Mouse (Mus musculus) embryonic facial prominence, embryonic 12.5 days (tissue): ENCODE measurements at regions not wholly inside any gene's neighbourhood (a gene's known extent, or its start where the extent isn't known, plus 50 kb on each side); places are given as distances from the start of the nearest gene placed in this dataset.

Experiments
- ATAC-seq: fragments of 200-750 bp; cut with Nextera tagmentation; 2 replicates; pipeline ENCODE4 v1.8.0; 2017; ENCODE audit not compliant: insufficient number of reproducible peaks, insufficient read depth, low FRiP score, low TSS enrichment
- H3K27ac ChIP-seq: fragments of 300-500 bp; sonication (generic); 2 replicates; pipeline ENCODE4 v1.5.1; 2016; ENCODE audit warnings: mild to moderate bottlenecking
- H3K27me3 ChIP-seq: fragments of 300-500 bp; sonication (generic); 2 replicates; pipeline ENCODE4 v1.6.1; 2016; ENCODE audit warnings: mild to moderate bottlenecking, moderate library complexity
- H3K36me3 ChIP-seq: fragments of 300-500 bp; sonication (generic); 2 replicates; pipeline ENCODE4 v1.6.1; 2016; ENCODE audit warnings: mild to moderate bottlenecking
- H3K4me1 ChIP-seq: fragments of 300-500 bp; sonication (generic); 2 replicates; pipeline ENCODE4 v1.6.1; 2016
- H3K4me2 ChIP-seq: fragments of 300-500 bp; sonication (generic); replicated peaks from 2 replicates; pipeline ENCODE4 v1.6.1; 2016; ENCODE audit warnings: mild to moderate bottlenecking, moderate library complexity
- H3K4me3 ChIP-seq: fragments of 300-500 bp; sonication (generic); 2 replicates; pipeline ENCODE4 v1.5.1; 2016; ENCODE audit warnings: mild to moderate bottlenecking
- H3K9ac ChIP-seq: fragments of 300-500 bp; sonication (generic); 2 replicates; pipeline ENCODE4 v1.6.1; 2016; ENCODE audit warnings: mild to moderate bottlenecking, moderate library complexity
- H3K9me3 ChIP-seq: fragments of 300-500 bp; sonication (generic); 2 replicates; pipeline ENCODE4 v1.6.1; 2016; ENCODE audit warnings: mild to moderate bottlenecking, moderate library complexity
- WGBS: fragments of 180-500 bp; shearing (Covaris S2); methylation state at CpG from one replicate; pipeline ENCODE4 v1.1.7; 2016; 5-methylcytosine and 5-hydroxymethylcytosine counted together

GRCm38 (mm10) chr8:91967407-91967806 is 165.5 kb upstream of the Irx3 start:
- H3K9ac ChIP-seq = no peak overlapping the region
- WGBS = 65% methylated on average over 16 of the region's 16 CpGs
- no peaks in the 10 kb centered on the region; the same call in 1 of the 2 replicates for H3K4me1 ChIP-seq
- H3K36me3 ChIP-seq = no peaks in the 10 kb centered on the region
- no peak overlapping the region for H3K4me2 ChIP-seq
- no peak for ATAC-seq
- H3K4me3 ChIP-seq = no peak overlapping the region
- 0 out of 2 replicates have a peak, but pooled peaks cover 4% of the 10 kb centered on the region for H3K27me3 ChIP-seq
- no peaks in the 10 kb centered on the region for H3K9me3 ChIP-seq
- H3K27ac ChIP-seq = no peak overlapping the region

DNA sequence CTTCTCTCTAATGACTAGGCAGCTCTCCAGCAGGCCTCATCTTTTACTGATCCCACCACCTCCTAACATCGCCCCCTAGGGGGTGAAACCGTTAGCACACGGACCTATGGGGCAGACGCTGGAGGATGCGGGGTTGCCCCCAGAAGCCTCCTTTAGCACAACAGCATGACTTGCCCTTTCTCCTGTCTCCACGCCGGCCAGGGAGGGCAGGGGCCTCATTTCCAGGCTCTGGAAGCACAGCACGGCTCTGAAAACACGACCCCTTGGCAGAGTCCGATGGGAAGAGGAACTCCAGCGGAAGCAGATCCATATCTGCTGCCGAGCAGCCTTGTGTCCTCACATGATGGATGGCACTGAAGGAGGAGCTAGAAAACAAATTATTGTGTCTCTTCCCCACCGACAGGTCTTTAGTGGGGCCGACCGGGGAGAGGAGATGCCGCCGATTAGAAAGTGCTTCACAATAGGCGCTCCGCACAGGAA is 165.1 kb upstream of the Irx3 start:
- no peaks in the 10 kb centered on the region; the same call in 1 of the 2 replicates for H3K4me1 ChIP-seq
- WGBS = 58% methylated on average over 19 of the region's 19 CpGs
- H3K4me2 ChIP-seq = 0 out of 2 replicates have a peak overlapping the region, but pooled peaks have one; percentile 9
- 0 out of 2 replicates have a peak overlapping the region, but pooled peaks have one; percentile 17 for H3K27ac ChIP-seq
- H3K4me3 ChIP-seq = no peak overlapping the region
- H3K36me3 ChIP-seq = no peaks in the 10 kb centered on the region
- H3K9ac ChIP-seq = no peak overlapping the region
- ATAC-seq = no peak
- H3K27me3 ChIP-seq = 0 out of 2 replicates have a peak, but pooled peaks cover 4% of the 10 kb centered on the region
- no peaks in the 10 kb centered on the region for H3K9me3 ChIP-seq

DNA sequence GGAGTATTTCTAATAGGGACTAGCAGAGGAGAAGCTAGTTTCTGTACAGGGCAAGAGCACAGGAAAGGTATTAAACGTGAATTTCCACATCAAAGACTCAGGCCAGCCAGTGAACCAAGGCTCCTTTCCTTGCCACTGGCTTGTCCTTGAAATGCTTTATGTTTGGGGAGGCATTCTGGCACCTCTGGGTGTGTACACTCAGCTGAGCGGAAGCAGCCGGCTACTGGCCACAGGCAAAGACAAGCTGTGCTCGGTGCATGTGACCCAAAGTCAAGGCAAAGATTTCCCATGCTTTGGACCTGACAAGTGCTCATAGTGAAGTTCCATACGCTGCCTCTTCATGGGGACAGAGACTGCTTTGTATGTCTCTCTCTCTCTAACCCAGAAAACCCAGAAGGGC is 159.8 kb upstream of the Irx3 start:
- Histone ChIP-seq H3K9ac (no peak overlapping the region), H3K4me3 (no peak overlapping the region), H3K27ac (no peak overlapping the region), H3K27me3 (no peaks in the 10 kb centered on the region), H3K4me2 (no peak overlapping the region), H3K36me3 (no peaks in the 10 kb centered on the region), H3K4me1 (no peaks in the 10 kb centered on the region), H3K9me3 (no peaks in the 10 kb centered on the region)
- WGBS = 78% methylated on average over 5 of the region's 5 CpGs
- no peak for ATAC-seq

GRCm38 (mm10) chr8:91955170-91955569 is 153.3 kb upstream of the Irx3 start:
- Histone ChIP-seq H3K27ac (no peak overlapping the region), H3K4me1 (no peaks in the 10 kb centered on the region), H3K4me3 (no peak overlapping the region), H3K4me2 (no peak overlapping the region), H3K9ac (no peak overlapping the region), H3K9me3 (no peaks in the 10 kb centered on the region), H3K27me3 (0 out of 2 replicates have a peak, but pooled peaks cover 4% of the 10 kb centered on the region), H3K36me3 (no peaks in the 10 kb centered on the region)
- no peak for ATAC-seq
- WGBS = 82% methylated on average over 6 of the region's 6 CpGs

DNA sequence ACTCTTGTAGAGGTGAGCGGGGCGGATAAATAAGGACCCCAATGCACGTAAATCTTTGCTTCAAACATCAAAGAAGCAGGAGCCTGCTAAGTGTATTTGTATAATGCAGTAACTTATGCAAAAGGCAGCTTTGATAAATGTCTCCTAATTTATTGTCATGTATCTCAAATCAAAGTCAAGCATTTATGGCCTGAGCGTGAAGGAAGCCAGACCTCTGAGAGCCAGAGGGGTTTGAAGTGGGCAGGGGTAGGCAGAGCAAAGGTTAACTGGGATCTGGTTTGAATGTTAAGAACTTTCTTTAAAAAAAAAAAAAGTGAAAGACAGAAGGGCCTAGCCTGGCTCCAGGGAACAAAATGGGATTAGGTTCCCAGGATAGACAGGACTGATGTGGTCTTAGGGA is 151.1 kb upstream of the Irx3 start:
- Histone ChIP-seq H3K4me2 (no peak overlapping the region), H3K9ac (no peak overlapping the region), H3K27ac (no peak overlapping the region), H3K4me3 (no peak overlapping the region), H3K27me3 (0 out of 2 replicates have a peak, but pooled peaks cover 4% of the 10 kb centered on the region), H3K4me1 (peaks cover 12% of the 10 kb centered on the region), H3K9me3 (no peaks in the 10 kb centered on the region), H3K36me3 (no peaks in the 10 kb centered on the region)
- 74% methylated on average over 4 of the region's 4 CpGs for WGBS
- no peak for ATAC-seq

DNA sequence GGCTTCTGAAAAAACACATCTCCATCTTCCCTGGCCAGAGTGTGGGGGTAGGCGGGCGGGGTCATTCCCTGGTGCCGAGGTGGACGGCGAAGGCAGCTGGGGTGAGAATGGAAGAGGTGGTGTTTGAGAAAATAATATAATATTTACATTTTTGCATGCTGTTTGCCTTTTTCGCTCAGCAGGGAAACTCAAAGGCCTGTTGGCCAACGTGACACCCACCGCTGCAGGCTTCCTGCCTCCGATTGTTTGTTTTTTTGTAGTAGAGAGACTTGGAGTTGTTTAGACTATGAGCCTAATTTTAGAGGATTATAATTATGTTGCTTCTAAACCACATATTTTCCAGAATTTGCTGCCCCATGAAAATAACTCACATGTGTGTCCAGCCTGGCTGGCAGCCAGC is 147.2 kb upstream of the Irx3 start:
- no peaks in the 10 kb centered on the region for H3K9me3 ChIP-seq
- WGBS = 37% methylated on average over 9 of the region's 9 CpGs
- H3K4me1 ChIP-seq = peaks cover 25% of the 10 kb centered on the region
- H3K9ac ChIP-seq = no peak overlapping the region
- peak overlapping the region; percentile 38; the same call in 1 of the 2 replicates for H3K27ac ChIP-seq
- H3K4me3 ChIP-seq = 0 out of 2 replicates have a peak overlapping the region, but pooled peaks have one; percentile 0
- H3K4me2 ChIP-seq = peak overlapping the region; percentile 39
- H3K36me3 ChIP-seq = no peaks in the 10 kb centered on the region
- H3K27me3 ChIP-seq = peaks cover 10% of the 10 kb centered on the region
- no peak for ATAC-seq

DNA sequence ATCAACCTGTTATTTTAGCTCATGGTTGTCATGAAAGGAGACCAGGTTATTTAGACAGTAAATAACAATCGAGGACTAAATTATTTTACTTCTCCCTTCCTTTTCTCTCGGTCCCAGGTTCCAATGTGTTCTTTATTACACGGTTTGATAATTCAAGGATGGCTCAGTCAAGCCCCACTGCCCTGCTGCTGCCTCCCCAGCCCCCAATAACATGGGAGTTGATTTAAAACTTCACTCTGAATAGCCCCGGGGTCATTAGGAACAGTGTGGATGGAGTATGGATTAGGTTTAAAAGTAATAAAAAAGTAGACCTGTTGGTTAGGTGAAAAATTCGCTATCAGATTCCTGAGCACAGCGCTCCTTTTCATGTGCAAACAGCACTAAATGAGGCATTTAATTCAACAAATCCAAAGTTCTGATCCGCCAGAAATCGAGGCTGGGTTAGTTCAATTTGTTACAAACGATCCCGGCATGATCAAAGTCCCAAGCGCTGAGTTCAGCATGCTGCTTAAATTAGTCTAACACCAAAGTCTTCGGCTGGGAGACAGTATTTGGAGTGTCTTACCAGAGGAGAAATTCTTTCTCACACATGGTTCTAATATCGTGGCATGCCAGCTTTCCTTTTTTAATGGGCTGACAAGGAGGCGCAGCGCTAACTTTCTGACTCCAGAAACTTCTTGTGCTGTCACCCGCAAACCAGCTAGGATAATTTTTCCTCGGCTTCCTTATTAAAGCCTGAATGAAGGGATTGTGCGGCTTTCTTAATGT is 146.5 kb upstream of the Irx3 start:
- Histone ChIP-seq H3K27ac (peak overlapping the region; percentile 37; the same call in 1 of the 2 replicates), H3K4me2 (peak overlapping the region; percentile 39), H3K4me3 (0 out of 2 replicates have a peak overlapping the region, but pooled peaks have one; percentile 0), H3K9ac (no peak overlapping the region), H3K4me1 (peaks cover 27% of the 10 kb centered on the region), H3K27me3 (peaks cover 12% of the 10 kb centered on the region), H3K9me3 (no peaks in the 10 kb centered on the region), H3K36me3 (no peaks in the 10 kb centered on the region)
- WGBS = 20% methylated on average over 18 of the region's 18 CpGs
- ATAC-seq = 0 out of 2 replicates have a peak, but pooled peaks have one; percentile 47

DNA sequence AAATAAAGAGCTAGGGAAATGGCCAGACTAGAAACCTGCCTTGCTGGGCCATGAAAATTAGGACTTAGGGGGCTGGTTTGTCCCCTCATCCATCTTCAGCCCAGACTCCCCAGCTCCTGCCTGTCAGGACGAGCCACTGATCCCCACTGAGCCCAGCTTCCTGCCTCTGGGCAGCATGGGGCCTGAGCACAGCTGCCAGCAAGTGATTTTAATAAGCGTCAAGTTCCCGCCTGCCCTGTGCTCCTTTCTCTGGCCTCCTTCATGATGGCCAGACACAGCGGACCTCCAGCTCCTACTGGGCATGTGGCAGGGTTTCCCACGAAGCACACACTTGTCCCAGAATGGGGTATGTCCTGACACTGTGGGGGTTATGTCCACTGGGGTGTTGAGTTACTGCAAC is 139.1 kb upstream of the Irx3 start:
- WGBS = 10% methylated on average over 5 of the region's 5 CpGs
- peaks cover 10% of the 10 kb centered on the region for H3K27me3 ChIP-seq
- no peaks in the 10 kb centered on the region for H3K36me3 ChIP-seq
- H3K4me1 ChIP-seq = peaks cover 10% of the 10 kb centered on the region; the same call in 1 of the 2 replicates
- H3K27ac ChIP-seq = no peak overlapping the region
- ATAC-seq = no peak
- no peak overlapping the region for H3K9ac ChIP-seq
- no peak overlapping the region for H3K4me2 ChIP-seq
- H3K9me3 ChIP-seq = no peaks in the 10 kb centered on the region
- no peak overlapping the region for H3K4me3 ChIP-seq

- WGBS = 59% methylated on average over 2 of the region's 2 CpGs
- H3K4me3 ChIP-seq = no peak overlapping the region
- no peak for ATAC-seq
- no peak overlapping the region for H3K27ac ChIP-seq
- H3K9ac ChIP-seq = no peak overlapping the region
- no peaks in the 10 kb centered on the region for H3K36me3 ChIP-seq
- H3K4me2 ChIP-seq = no peak overlapping the region
- no peaks in the 10 kb centered on the region for H3K9me3 ChIP-seq
- no peaks in the 10 kb centered on the region for H3K27me3 ChIP-seq
- 0 out of 2 replicates have a peak, but pooled peaks cover 4% of the 10 kb centered on the region for H3K4me1 ChIP-seq
These were observed 135.4 kb upstream of the Irx3 start for GRCm38 (mm10) chr8:91937227-91937626.

- Histone ChIP-seq H3K4me3 (no peak overlapping the region), H3K4me1 (peaks cover 26% of the 10 kb centered on the region), H3K9me3 (no peaks in the 10 kb centered on the region), H3K9ac (no peak overlapping the region), H3K4me2 (no peak overlapping the region), H3K27me3 (peaks cover 9% of the 10 kb centered on the region; the same call in 1 of the 2 replicates), H3K36me3 (no peaks in the 10 kb centered on the region), H3K27ac (no peak overlapping the region)
- 81% methylated on average over 4 of the region's 4 CpGs for WGBS
- no peak for ATAC-seq
These were observed 128.7 kb upstream of the Irx3 start for GRCm38 (mm10) chr8:91930520-91930919.

GRCm38 (mm10) chr8:91925968-91926524 is 124.2 kb upstream of the Irx3 start:
- H3K4me3 ChIP-seq = no peak overlapping the region

More at GRCm38 (mm10) chr8:91925968-91926524, 124.2 kb upstream of the Irx3 start:
- Histone ChIP-seq H3K4me2 (0 out of 2 replicates have a peak overlapping the region, but pooled peaks have one; percentile 10), H3K4me1 (peaks cover 30% of the 10 kb centered on the region), H3K9ac (no peak overlapping the region), H3K9me3 (no peaks in the 10 kb centered on the region), H3K27ac (peak overlapping the region; percentile 38; the same call in 1 of the 2 replicates), H3K36me3 (no peaks in the 10 kb centered on the region), H3K27me3 (peaks cover 16% of the 10 kb centered on the region)
- WGBS = 20% methylated on average over 8 of the region's 8 CpGs
- ATAC-seq = no peak
